Mouse (Mus musculus): ENCODE data around the gene Zfr2. TPM values are rescaled to one million over a fixed set of nuclear protein-coding genes. Genes with fewer than 3 reads are reported as not detected.

The Zfr2 gene
- total RNA-seq (2021) = 10 to 100 TPM; 58.8 to 63.0 TPM
- long read RNA-seq, experiment 1, transcript Zfr2-201 (18 exons, 3,349 nt) = major isoform, 30 of 60 reads
- long read RNA-seq, experiment 1, partial matches to known transcripts = 8 of 60 reads
- long read RNA-seq, experiment 1, other reads (novel, unspliced or antisense) = 21 of 60 reads
- long read RNA-seq, experiment 2, transcript Zfr2-201 (18 exons, 3,349 nt) = major isoform, 29 of 75 reads
- long read RNA-seq, experiment 2, partial matches to known transcripts = 12 of 75 reads
- long read RNA-seq, experiment 2, other reads (novel, unspliced or antisense) = 31 of 75 reads

- DNase-seq (ENCODE audit: low spot score in 2 of 2) = peak; percentile 90 to 93
Measured at GRCm38 (mm10) chr10:81232580-81233225, at the start of gene Zfr2. Gene Zfr2, plus strand, starts transcription at chr10:81233155.

- no peak for DNase-seq (ENCODE audit: low spot score in 2 of 2)
Measured at GRCm38 (mm10) chr10:81183805-81184204, 49.1 kb upstream of the Zfr2 start, which contains the start of gene 4930442H23Rik. Gene 4930442H23Rik, minus strand, starts transcription at chr10:81183849.

GRCm38 (mm10) chr10:81184765-81185164 lies 48.2 kb upstream of the Zfr2 start:
- DNase-seq (ENCODE audit: low spot score in 2 of 2) = no peak

- no peak for DNase-seq (ENCODE audit: low spot score in 2 of 2)
Measured at GRCm38 (mm10) chr10:81187161-81187560, 45.8 kb upstream of the Zfr2 start.

GRCm38 (mm10) chr10:81189821-81190220 lies 43.1 kb upstream of the Zfr2 start:
- DNase-seq (ENCODE audit: low spot score in 2 of 2) = no peak

GRCm38 (mm10) chr10:81190236-81190911 lies 42.6 kb upstream of the Zfr2 start:
- DNase-seq (ENCODE audit: low spot score in 2 of 2) = no peak

GRCm38 (mm10) chr10:81190912-81191321 lies 42.0 kb upstream of the Zfr2 start:
- DNase-seq (ENCODE audit: low spot score in 2 of 2) = no peak

- peak in 1 of 2 experiments; percentile 10 for DNase-seq (ENCODE audit: low spot score in 2 of 2)
Measured at GRCm38 (mm10) chr10:81191342-81191982, 41.5 kb upstream of the Zfr2 start.

- DNase-seq (ENCODE audit: low spot score in 2 of 2) = peak; percentile 88 to 89
Measured at GRCm38 (mm10) chr10:81192270-81192967, 40.5 kb upstream of the Zfr2 start.

- DNase-seq (ENCODE audit: low spot score in 2 of 2) = no peak
Measured at GRCm38 (mm10) chr10:81192968-81193501, 39.9 kb upstream of the Zfr2 start.

GRCm38 (mm10) chr10:81193991-81194774 lies 38.8 kb upstream of the Zfr2 start:
- DNase-seq (ENCODE audit: low spot score in 2 of 2) = no peak

- DNase-seq (ENCODE audit: low spot score in 2 of 2) = no peak
Measured at GRCm38 (mm10) chr10:81195300-81195699, 37.7 kb upstream of the Zfr2 start.

- DNase-seq (ENCODE audit: low spot score in 2 of 2) = no peak
Measured at GRCm38 (mm10) chr10:81196470-81197065, 36.4 kb upstream of the Zfr2 start.

- DNase-seq (ENCODE audit: low spot score in 2 of 2) = no peak
Measured at GRCm38 (mm10) chr10:81197305-81197704, 35.6 kb upstream of the Zfr2 start.

GRCm38 (mm10) chr10:81198230-81198629 lies 34.7 kb upstream of the Zfr2 start:
- peak in 1 of 2 experiments; percentile 74 for DNase-seq (ENCODE audit: low spot score in 2 of 2)

- DNase-seq (ENCODE audit: low spot score in 2 of 2) = no peak
Measured at GRCm38 (mm10) chr10:81198990-81199389, 34.0 kb upstream of the Zfr2 start.

GRCm38 (mm10) chr10:81200141-81200540 lies 32.8 kb upstream of the Zfr2 start:
- DNase-seq (ENCODE audit: low spot score in 2 of 2) = no peak

- no peak for DNase-seq (ENCODE audit: low spot score in 2 of 2)
Measured at GRCm38 (mm10) chr10:81200605-81201287, 32.2 kb upstream of the Zfr2 start.

Data from layer of hippocampus, postnatal 14 days (tissue).